ENCODE assay signal across 1 mouse cellular context in genomic region chr10:53629918-53630250, GRCm38 (mm10).
TF ChIP-seq lines count a peak whose summit lies in the region.

No protein-coding gene starts in this region.

TF ChIP-seq in CH12.LX, 34 proteins besides CTCF, POLR2A, EP300 and RAD21:
- TF ChIP-seq NRF1 (IDR thresholded peaks at IDR 0.05; ENCODE audit: low read depth, low read length) (peak; percentile 48; the same call in 1 of the 2 replicates), TCF12 (IDR thresholded peaks at IDR 0.05; ENCODE audit: low read depth, low read length) (no peak; the same call in 1 of the 2 replicates), RCOR1 (conservative IDR thresholded peaks at IDR 0.05; ENCODE audit: low read depth, low read length) (no peak), UBTF (IDR thresholded peaks at IDR 0.05; ENCODE audit: low read depth, low read length) (0 out of 2 replicates have a peak, but pooled peaks have one; percentile 61), HCFC1 (IDR thresholded peaks at IDR 0.05; ENCODE audit: low read depth, low read length) (0 out of 2 replicates have a peak, but pooled peaks have one; percentile 31), ELF1 (IDR thresholded peaks at IDR 0.05; ENCODE audit: low read depth, low read length) (peak; percentile 96)
TF ChIP-seq in CH12.LX: peak in this region for 4.
